Mouse (Mus musculus) embryonic facial prominence, embryonic 10.5 days (tissue): ENCODE measurements at regions not wholly inside any gene's neighbourhood (a gene's known extent, or its start where the extent isn't known, plus 50 kb on each side); places are given as distances from the start of the nearest gene placed in this dataset.

ENCODE experiments used
- DNase-seq: peaks from one replicate; pipeline ENCODE4 v3.0.0-alpha.2; 2017; ENCODE audit warnings: low spot score
- H3K27ac ChIP-seq: fragments of 300-500 bp; sonication (generic); replicated peaks from 2 replicates; pipeline ENCODE4 v1.5.1; 2016; ENCODE audit warnings: mild to moderate bottlenecking
- H3K27me3 ChIP-seq: fragments of 300-500 bp; sonication (generic); replicated peaks from 2 replicates; pipeline ENCODE4 v1.6.1; 2016; ENCODE audit warnings: low read depth, mild to moderate bottlenecking; ENCODE audit not compliant: poor library complexity, severe bottlenecking
- H3K36me3 ChIP-seq: fragments of 300-500 bp; sonication (generic); replicated peaks from 2 replicates; pipeline ENCODE4 v1.6.1; 2016; ENCODE audit warnings: mild to moderate bottlenecking, moderate library complexity
- H3K4me1 ChIP-seq: fragments of 300-500 bp; sonication (generic); 2 replicates; pipeline ENCODE4 v1.6.1; 2016
- H3K4me3 ChIP-seq: fragments of 300-500 bp; sonication (generic); 2 replicates; pipeline ENCODE4 v1.5.1; 2016; ENCODE audit warnings: mild to moderate bottlenecking, moderate library complexity
- H3K9me3 ChIP-seq: fragments of 300-500 bp; sonication (generic); 2 replicates; pipeline ENCODE4 v1.6.1; 2016; ENCODE audit warnings: mild to moderate bottlenecking
- WGBS: fragments of 180-500 bp; shearing (Covaris S2); methylation state at CpG from one replicate; pipeline ENCODE4 v1.1.7; 2016; 5-methylcytosine and 5-hydroxymethylcytosine counted together

- DNase-seq = peak; percentile 63
- Histone ChIP-seq H3K4me1 (no peaks in the 10 kb centered on the region), H3K4me3 (no peak overlapping the region), H3K27ac (no peak overlapping the region), H3K9me3 (no peaks in the 10 kb centered on the region), H3K36me3 (no peaks in the 10 kb centered on the region), H3K27me3 (no peaks in the 10 kb centered on the region)
- WGBS = 31% methylated on average over 1 of the region's 1 CpGs
These were observed 52.2 kb upstream of the Otud4 start for GRCm38 (mm10) chr8:79587258-79587657.

DNA sequence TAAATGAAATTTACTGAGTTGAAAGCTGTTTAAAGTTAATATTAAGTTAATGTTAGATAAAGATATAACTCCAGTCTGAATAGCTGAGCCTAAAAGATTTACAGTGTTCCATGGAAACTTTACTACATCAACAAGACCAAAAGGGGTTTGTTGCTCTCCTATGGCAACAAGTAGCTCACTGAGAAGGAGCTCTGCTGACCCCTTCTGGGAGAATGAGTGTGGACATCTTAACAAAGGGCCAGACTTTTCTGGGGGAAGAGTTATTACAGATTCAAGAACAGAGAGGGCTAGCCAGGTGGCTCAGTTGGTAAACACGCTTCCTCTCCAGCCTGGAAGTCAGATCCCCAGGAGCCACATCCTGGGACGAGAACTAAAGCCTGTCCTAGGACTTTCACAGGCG lies 54.5 kb upstream of the Otud4 start:
- no peaks in the 10 kb centered on the region for H3K27me3 ChIP-seq
- no peaks in the 10 kb centered on the region for H3K36me3 ChIP-seq
- 34% methylated on average over 3 of the region's 3 CpGs for WGBS
- no peak overlapping the region for H3K4me3 ChIP-seq
- no peak overlapping the region for H3K27ac ChIP-seq
- no peaks in the 10 kb centered on the region for H3K4me1 ChIP-seq
- H3K9me3 ChIP-seq = no peaks in the 10 kb centered on the region
- DNase-seq = peak; percentile 60

DNA sequence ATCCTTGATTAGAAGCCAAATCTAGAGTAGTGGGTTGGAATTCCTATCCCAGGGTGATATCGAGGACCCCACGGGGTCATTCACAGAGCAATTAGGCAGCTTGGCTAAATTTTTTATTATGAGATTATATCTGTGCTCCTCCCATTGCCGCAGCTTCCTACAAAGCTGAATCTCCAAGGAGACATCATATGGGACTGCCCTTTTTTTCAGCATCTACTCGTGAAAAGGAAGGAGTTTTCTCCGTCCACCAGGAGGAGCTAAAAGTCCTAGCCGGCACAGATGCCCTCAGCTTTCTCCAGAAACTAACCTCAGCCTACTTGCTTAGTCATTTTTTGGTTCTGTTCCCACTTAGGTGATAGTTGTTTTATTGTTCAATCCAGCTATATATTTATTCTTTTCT lies 56.1 kb upstream of the Otud4 start:
- no peaks in the 10 kb centered on the region for H3K4me1 ChIP-seq
- no peaks in the 10 kb centered on the region for H3K36me3 ChIP-seq
- H3K27ac ChIP-seq = no peak overlapping the region
- H3K27me3 ChIP-seq = no peaks in the 10 kb centered on the region
- H3K4me3 ChIP-seq = no peak overlapping the region
- WGBS = 43% methylated on average over 6 of the region's 6 CpGs
- DNase-seq = no peak
- H3K9me3 ChIP-seq = no peaks in the 10 kb centered on the region

DNA sequence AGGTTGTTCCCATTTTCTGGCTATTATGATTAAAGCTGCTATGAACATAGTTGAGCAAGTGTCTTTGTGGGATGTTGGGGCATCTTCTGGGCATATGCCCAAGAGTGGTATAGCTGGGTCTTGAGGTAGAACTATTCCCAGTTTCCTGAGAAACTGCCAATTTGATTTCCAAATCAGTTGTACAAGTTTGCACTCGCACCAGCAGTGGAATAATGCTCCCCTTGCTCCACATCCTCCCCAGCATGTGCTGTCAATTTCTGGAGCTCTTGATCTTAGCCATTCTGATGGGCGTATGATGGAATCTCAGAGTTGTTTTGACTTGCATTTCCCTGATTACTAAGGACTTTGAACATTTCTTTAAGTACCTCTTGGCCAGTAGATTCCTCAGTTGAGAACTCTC lies 57.2 kb upstream of the Otud4 start:
- 79% methylated on average over 2 of the region's 2 CpGs for WGBS

DNA sequence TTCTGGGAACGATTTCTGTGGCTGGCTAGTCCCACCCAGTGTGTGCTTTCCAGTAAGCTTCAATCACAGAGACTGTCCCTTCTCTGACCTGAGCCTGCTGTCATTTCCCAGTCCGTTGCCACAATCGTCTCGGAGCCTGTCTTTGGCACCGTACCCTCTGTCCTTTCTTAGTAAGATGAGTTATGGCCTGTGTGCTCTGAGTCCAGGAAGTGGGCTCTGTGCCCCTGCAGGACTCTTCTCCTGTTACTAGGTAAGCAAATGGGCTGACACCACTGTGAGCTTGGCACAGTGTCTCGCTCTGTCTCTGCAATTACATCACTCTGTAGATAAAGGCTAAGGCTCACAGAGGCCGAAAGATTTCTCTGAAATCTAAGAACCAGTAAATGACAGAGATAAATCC lies 63.3 kb upstream of the Otud4 start:
- DNase-seq = no peak
- Histone ChIP-seq H3K36me3 (no peaks in the 10 kb centered on the region), H3K4me1 (no peaks in the 10 kb centered on the region), H3K4me3 (no peak overlapping the region), H3K27ac (no peak overlapping the region), H3K27me3 (no peaks in the 10 kb centered on the region), H3K9me3 (no peaks in the 10 kb centered on the region)
- WGBS = 79% methylated on average over 7 of the region's 7 CpGs

More for the DNA sequence above, 57.2 kb upstream of the Otud4 start:
- Histone ChIP-seq H3K27ac (no peak overlapping the region), H3K27me3 (no peaks in the 10 kb centered on the region), H3K36me3 (no peaks in the 10 kb centered on the region), H3K4me3 (no peak overlapping the region), H3K4me1 (no peaks in the 10 kb centered on the region), H3K9me3 (no peaks in the 10 kb centered on the region)
- DNase-seq = no peak

DNA sequence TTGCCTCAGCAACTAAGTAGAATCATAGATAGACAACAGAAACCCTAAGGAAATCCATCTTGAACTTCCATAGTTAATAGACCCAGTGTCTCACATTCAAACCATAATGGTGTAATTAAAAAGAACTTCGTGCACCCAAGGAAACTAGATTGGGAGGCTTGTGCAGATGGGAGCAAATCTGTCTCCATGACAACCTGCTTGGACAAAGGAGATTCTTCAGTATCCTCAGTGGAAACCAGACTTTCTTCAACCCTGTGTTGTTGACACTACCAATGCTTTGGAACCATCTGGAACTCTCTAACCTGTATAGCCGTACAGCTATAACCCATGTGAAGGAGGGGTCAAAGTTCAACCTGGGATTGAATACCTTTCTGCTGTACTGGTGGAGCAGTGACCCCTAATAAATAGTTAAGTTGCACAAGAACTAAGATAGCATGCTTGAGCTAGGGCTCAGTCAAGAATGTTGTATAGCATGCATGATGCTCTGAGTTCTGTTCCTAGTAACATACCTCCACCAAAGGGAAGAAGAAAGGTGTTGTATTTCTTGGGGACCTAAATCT lies 64.2 kb upstream of the Otud4 start:
- no peak for DNase-seq
- H3K36me3 ChIP-seq = no peaks in the 10 kb centered on the region
- no peak overlapping the region for H3K4me3 ChIP-seq
- no peak overlapping the region for H3K27ac ChIP-seq
- H3K27me3 ChIP-seq = no peaks in the 10 kb centered on the region
- 57% methylated on average over 2 of the region's 2 CpGs for WGBS
- no peaks in the 10 kb centered on the region for H3K9me3 ChIP-seq
- no peaks in the 10 kb centered on the region for H3K4me1 ChIP-seq

DNA sequence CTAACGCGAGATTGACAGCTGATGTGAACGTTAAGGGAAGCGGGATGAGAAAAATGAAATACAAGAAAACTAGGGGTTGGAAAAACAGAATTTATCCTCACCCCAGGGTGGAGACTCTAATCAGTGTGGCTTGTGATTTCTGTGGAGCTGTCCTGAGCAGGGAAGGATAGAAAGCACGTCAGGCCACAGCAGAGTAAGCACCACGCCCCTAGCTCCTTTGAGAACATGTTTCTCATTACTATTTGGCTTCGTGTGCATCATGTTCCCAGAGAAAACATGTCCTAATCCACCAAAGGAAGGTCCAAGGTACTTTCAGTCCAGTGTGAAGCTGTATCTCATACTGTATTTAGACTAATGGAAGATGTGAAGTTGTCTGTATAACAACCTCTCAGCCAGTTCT lies 65.9 kb upstream of the Otud4 start:
- Histone ChIP-seq H3K4me3 (no peak overlapping the region), H3K4me1 (no peaks in the 10 kb centered on the region), H3K36me3 (no peaks in the 10 kb centered on the region), H3K27me3 (no peaks in the 10 kb centered on the region), H3K27ac (no peak overlapping the region), H3K9me3 (no peaks in the 10 kb centered on the region)
- WGBS = 90% methylated on average over 7 of the region's 7 CpGs
- DNase-seq = no peak

GRCm38 (mm10) chr8:79572526-79572925 lies 66.9 kb upstream of the Otud4 start:
- H3K4me3 ChIP-seq = no peak overlapping the region
- H3K27me3 ChIP-seq = no peaks in the 10 kb centered on the region
- H3K9me3 ChIP-seq = no peaks in the 10 kb centered on the region
- H3K4me1 ChIP-seq = no peaks in the 10 kb centered on the region
- no peak overlapping the region for H3K27ac ChIP-seq
- H3K36me3 ChIP-seq = no peaks in the 10 kb centered on the region
- 93% methylated on average over 5 of the region's 5 CpGs for WGBS
- DNase-seq = no peak

DNA sequence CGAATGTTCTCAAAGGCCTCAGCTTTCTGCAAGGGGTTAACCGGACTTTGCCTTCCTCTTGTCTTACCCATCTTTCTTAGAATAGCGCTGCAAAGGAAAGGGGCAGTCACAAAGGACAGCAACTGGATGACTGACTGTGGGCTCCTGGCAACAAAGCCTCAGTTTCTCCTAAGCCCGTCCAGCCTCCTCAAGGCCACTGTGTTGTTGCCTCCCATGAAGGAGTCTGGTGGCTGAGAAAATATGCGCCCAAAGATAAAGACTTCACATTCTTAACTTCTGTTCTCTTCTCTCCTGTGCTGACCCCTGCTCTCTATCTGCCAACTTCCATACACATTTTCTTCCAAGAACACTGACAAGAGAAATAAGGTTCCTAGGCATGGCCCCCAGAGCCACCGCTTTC lies 76.3 kb upstream of the Otud4 start:
- 86% methylated on average over 6 of the region's 6 CpGs for WGBS
- H3K27me3 ChIP-seq = no peaks in the 10 kb centered on the region
- no peak for DNase-seq
- no peak overlapping the region for H3K4me3 ChIP-seq
- H3K4me1 ChIP-seq = peaks cover 7% of the 10 kb centered on the region
- no peaks in the 10 kb centered on the region for H3K9me3 ChIP-seq
- H3K27ac ChIP-seq = no peak overlapping the region
- H3K36me3 ChIP-seq = no peaks in the 10 kb centered on the region

- H3K36me3 ChIP-seq = no peaks in the 10 kb centered on the region
- no peaks in the 10 kb centered on the region for H3K9me3 ChIP-seq
- H3K27me3 ChIP-seq = no peaks in the 10 kb centered on the region
- no peak for DNase-seq
- no peak overlapping the region for H3K27ac ChIP-seq
- H3K4me1 ChIP-seq = peaks cover 7% of the 10 kb centered on the region
- H3K4me3 ChIP-seq = no peak overlapping the region
- WGBS = 78% methylated on average over 8 of the region's 8 CpGs
These were observed 76.7 kb upstream of the Otud4 start for GRCm38 (mm10) chr8:79562669-79563068.

- 70% methylated on average over 11 of the region's 11 CpGs for WGBS
- Histone ChIP-seq H3K9me3 (no peaks in the 10 kb centered on the region), H3K27ac (no peak overlapping the region), H3K4me3 (no peak overlapping the region), H3K4me1 (peaks cover 7% of the 10 kb centered on the region), H3K27me3 (no peaks in the 10 kb centered on the region), H3K36me3 (no peaks in the 10 kb centered on the region)
- DNase-seq = peak; percentile 32
These were observed 77.3 kb upstream of the Otud4 start for GRCm38 (mm10) chr8:79562071-79562581.

GRCm38 (mm10) chr8:79561269-79562063 lies 78.0 kb upstream of the Otud4 start:
- no peaks in the 10 kb centered on the region for H3K36me3 ChIP-seq
- no peak overlapping the region for H3K27ac ChIP-seq
- WGBS = 74% methylated on average over 9 of the region's 9 CpGs
- DNase-seq = no peak
- H3K9me3 ChIP-seq = no peaks in the 10 kb centered on the region
- H3K4me3 ChIP-seq = no peak overlapping the region
- H3K27me3 ChIP-seq = no peaks in the 10 kb centered on the region
- H3K4me1 ChIP-seq = peaks cover 7% of the 10 kb centered on the region

DNA sequence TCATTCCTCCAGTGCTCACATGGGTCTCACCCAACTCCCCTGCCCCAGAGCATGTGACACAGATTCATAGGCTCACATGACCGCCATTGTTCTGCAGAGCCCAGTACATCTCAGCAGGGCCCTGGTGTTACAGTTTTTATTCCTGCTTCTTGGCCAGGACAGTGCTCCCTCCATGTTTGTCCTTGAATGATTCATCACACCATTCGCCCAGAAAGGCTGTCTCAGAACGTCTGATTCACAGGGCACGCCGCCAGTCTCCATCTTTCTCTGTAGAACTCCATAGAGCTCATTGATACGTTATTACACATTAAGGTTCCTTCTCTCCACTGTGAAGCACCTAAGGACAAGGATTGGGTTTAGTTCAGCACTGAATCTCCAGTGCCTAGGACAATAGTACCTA lies 79.9 kb upstream of the Otud4 start:
- H3K4me3 ChIP-seq = no peak overlapping the region
- DNase-seq = no peak
- no peaks in the 10 kb centered on the region for H3K27me3 ChIP-seq
- H3K4me1 ChIP-seq = peaks cover 7% of the 10 kb centered on the region
- no peak overlapping the region for H3K27ac ChIP-seq
- 91% methylated on average over 6 of the region's 6 CpGs for WGBS
- H3K36me3 ChIP-seq = no peaks in the 10 kb centered on the region
- H3K9me3 ChIP-seq = no peaks in the 10 kb centered on the region
